Mouse (Mus musculus) heart, postnatal 25 days (tissue): ENCODE results near the gene Mvb12b. TPM values are rescaled to one million over a fixed set of nuclear protein-coding genes. Genes with fewer than 3 reads are reported as not detected.

Experiments
- DNase-seq: peaks from one replicate; pipeline ENCODE4 v3.0.0; 2022; ENCODE audit warnings: low spot score
- intact Hi-C: fragments of 180-260 bp; cut with DNase I; formaldehyde crosslinking; loops from one replicate; pipeline ENCODE4 v1.15.1; 2025
- total RNA-seq, 2 experiments: library from RNA; stranded (reverse); gene quantifications; 2 replicates each; pipeline ENCODE4 v1.2.3; 2021

Mvb12b gene
- total RNA-seq, 2 experiments from 2014 or later: 17.8 to 18.9 TPM

GRCm38 (mm10) chr2:33754980-33755632 is 132.6 kb downstream of the Mvb12b start:
- no peak for DNase-seq

GRCm38 (mm10) chr2:33754317-33754633 is 133.5 kb downstream of the Mvb12b start:
- DNase-seq: no peak
- intact Hi-C loops: no loop called here

More at GRCm38 (mm10) chr2:33754980-33755632, 132.6 kb downstream of the Mvb12b start:
- intact Hi-C loops: no loop called here

GRCm38 (mm10) chr2:33753630-33754316 is 134.0 kb downstream of the Mvb12b start:
- intact Hi-C loops: no loop called here
- peak; percentile 82 for DNase-seq

- intact Hi-C loops: no loop called here
- DNase-seq: no peak
Measured at GRCm38 (mm10) chr2:33750611-33751010, 137.1 kb downstream of the Mvb12b start.

GRCm38 (mm10) chr2:33746471-33746870 is 141.3 kb downstream of the Mvb12b start:
- intact Hi-C loops: loop anchor here (1.0 to 10.0 kb wide), 6 partner anchors 74 to 888 kb away; no protein-coding TSS in a partner anchor

GRCm38 (mm10) chr2:33745724-33746123 is 142.0 kb downstream of the Mvb12b start:
- intact Hi-C loops: loop anchor here (1.0 to 10.0 kb wide), 6 partner anchors 75 to 889 kb away; no protein-coding TSS in a partner anchor
- no peak for DNase-seq

More at GRCm38 (mm10) chr2:33746471-33746870, 141.3 kb downstream of the Mvb12b start:
- peak; percentile 36 for DNase-seq

GRCm38 (mm10) chr2:33737128-33737527 is 150.6 kb downstream of the Mvb12b start:
- DNase-seq: no peak
- intact Hi-C loops: no loop called here

GRCm38 (mm10) chr2:33736722-33737121 is 151.0 kb downstream of the Mvb12b start:
- no peak for DNase-seq
- intact Hi-C loops: loop anchor here (1.0 kb wide), 1 partner anchor 54 kb away; no protein-coding TSS in a partner anchor

- DNase-seq: peak; percentile 20
- intact Hi-C loops: loop anchor here (2.0 kb wide), 1 partner anchor 248 kb away; no protein-coding TSS in a partner anchor
Measured at GRCm38 (mm10) chr2:33734781-33735485, 152.8 kb downstream of the Mvb12b start.

GRCm38 (mm10) chr2:33729701-33730100 is 158.0 kb downstream of the Mvb12b start:
- intact Hi-C loops: no loop called here

GRCm38 (mm10) chr2:33727199-33727598 is 160.5 kb downstream of the Mvb12b start:
- intact Hi-C loops: no loop called here

More at GRCm38 (mm10) chr2:33729701-33730100, 158.0 kb downstream of the Mvb12b start:
- no peak for DNase-seq

GRCm38 (mm10) chr2:33720380-33720898 is 167.3 kb downstream of the Mvb12b start:
- intact Hi-C loops: no loop called here
- DNase-seq: no peak

More at GRCm38 (mm10) chr2:33727199-33727598, 160.5 kb downstream of the Mvb12b start:
- no peak for DNase-seq

- DNase-seq: no peak
- intact Hi-C loops: no loop called here
Measured at GRCm38 (mm10) chr2:33719339-33720066, 168.2 kb downstream of the Mvb12b start.

GRCm38 (mm10) chr2:33718561-33718960 is 169.2 kb downstream of the Mvb12b start:
- intact Hi-C loops: no loop called here
- DNase-seq: no peak

GRCm38 (mm10) chr2:33717821-33718351 is 169.9 kb downstream of the Mvb12b start:
- no peak for DNase-seq
- intact Hi-C loops: no loop called here

- DNase-seq: no peak
- intact Hi-C loops: no loop called here
Measured at GRCm38 (mm10) chr2:33717378-33717777, 170.4 kb downstream of the Mvb12b start.

GRCm38 (mm10) chr2:33716878-33717277 is 170.9 kb downstream of the Mvb12b start:
- no peak for DNase-seq
- intact Hi-C loops: no loop called here

GRCm38 (mm10) chr2:33714932-33715331 is 172.8 kb downstream of the Mvb12b start:
- DNase-seq: no peak
- intact Hi-C loops: no loop called here

- intact Hi-C loops: no loop called here
Measured at GRCm38 (mm10) chr2:33713580-33714260, 174.0 kb downstream of the Mvb12b start.

More at GRCm38 (mm10) chr2:33713580-33714260, 174.0 kb downstream of the Mvb12b start:
- DNase-seq: no peak
